Mouse (Mus musculus): ENCODE results near the gene Mfng. TPM values are rescaled to one million over a fixed set of nuclear protein-coding genes. Genes with fewer than 3 reads are reported as not detected.

The Mfng gene
- polyA plus RNA-seq, 1 experiment from 2014 or later, result 13.7 TPM

- Histone ChIP-seq H3K4me3 (ENCODE audit: low read depth, low read length) (no peak overlapping the region), H3K9me3 (ENCODE audit: control insufficient read depth, low read length) (no peaks in the 10 kb centered on the region), H3K36me3 (ENCODE audit: control insufficient read depth, insufficient read depth, low read length) (no peaks in the 10 kb centered on the region), H3K9ac (ENCODE audit: low read depth, low read length) (no peak overlapping the region), H3K27ac (replicated peaks; ENCODE audit: low read depth, low read length) (no peak overlapping the region), H3K4me2 (ENCODE audit: low read depth, low read length) (no peak overlapping the region), H3K4me1 (ENCODE audit: control insufficient read depth, insufficient read depth, low read length) (no peaks in the 10 kb centered on the region; the same call in 1 of the 2 replicates), H3K27me3 (replicated peaks; ENCODE audit: control insufficient read depth, insufficient read depth, low read length) (peaks cover 39% of the 10 kb centered on the region)
- 76% methylated on average over 2 of the region's 2 CpGs for WGBS
- ATAC-seq (ENCODE audit: low read depth) (no peak), DNase-seq (ENCODE audit: low spot score) (no peak)
Observed at GRCm38 (mm10) chr15:78805351-78805750, 32.1 kb upstream of the Mfng start.

- H3K4me3 ChIP-seq (ENCODE audit: low read depth, low read length), result no peak overlapping the region
Observed at GRCm38 (mm10) chr15:78804326-78804725, 31.1 kb upstream of the Mfng start.

GRCm38 (mm10) chr15:78803499-78803900 is 30.2 kb upstream of the Mfng start:
- Histone ChIP-seq H3K9ac (ENCODE audit: low read depth, low read length) (no peak overlapping the region), H3K4me3 (ENCODE audit: low read depth, low read length) (peak overlapping the region; percentile 63), H3K27me3 (replicated peaks; ENCODE audit: control insufficient read depth, insufficient read depth, low read length) (peaks cover 39% of the 10 kb centered on the region), H3K9me3 (ENCODE audit: control insufficient read depth, low read length) (no peaks in the 10 kb centered on the region), H3K4me1 (ENCODE audit: control insufficient read depth, insufficient read depth, low read length) (no peaks in the 10 kb centered on the region; the same call in 1 of the 2 replicates), H3K36me3 (ENCODE audit: control insufficient read depth, insufficient read depth, low read length) (no peaks in the 10 kb centered on the region), H3K27ac (replicated peaks; ENCODE audit: low read depth, low read length) (no peak overlapping the region), H3K4me2 (ENCODE audit: low read depth, low read length) (peak overlapping the region; percentile 97; the same call in 1 of the 2 replicates)
- ATAC-seq (ENCODE audit: low read depth) (no peak), DNase-seq (ENCODE audit: low spot score) (no peak)
- 11% methylated on average over 8 of the region's 8 CpGs for WGBS

More at GRCm38 (mm10) chr15:78804326-78804725, 31.1 kb upstream of the Mfng start:
- Histone ChIP-seq H3K27ac (replicated peaks; ENCODE audit: low read depth, low read length) (no peak overlapping the region), H3K36me3 (ENCODE audit: control insufficient read depth, insufficient read depth, low read length) (no peaks in the 10 kb centered on the region), H3K27me3 (replicated peaks; ENCODE audit: control insufficient read depth, insufficient read depth, low read length) (peaks cover 39% of the 10 kb centered on the region), H3K4me2 (ENCODE audit: low read depth, low read length) (no peak overlapping the region), H3K4me1 (ENCODE audit: control insufficient read depth, insufficient read depth, low read length) (no peaks in the 10 kb centered on the region; the same call in 1 of the 2 replicates), H3K9ac (ENCODE audit: low read depth, low read length) (no peak overlapping the region), H3K9me3 (ENCODE audit: control insufficient read depth, low read length) (no peaks in the 10 kb centered on the region)
- ATAC-seq (ENCODE audit: low read depth) (no peak), DNase-seq (ENCODE audit: low spot score) (no peak)
- WGBS, result 10% methylated on average over 6 of the region's 6 CpGs

- no peaks in the 10 kb centered on the region for H3K36me3 ChIP-seq (ENCODE audit: control insufficient read depth, insufficient read depth, low read length)
- H3K9ac ChIP-seq (ENCODE audit: low read depth, low read length), result peak within 1 kb of the TSS; percentile 69
- no peak within 1 kb of the TSS for H3K27ac ChIP-seq (replicated peaks; ENCODE audit: low read depth, low read length)
- ATAC-seq (ENCODE audit: low read depth) (peak; percentile 76), DNase-seq (ENCODE audit: low spot score) (no peak)
- WGBS, result 4% methylated on average over 22 of the region's 70 CpGs
- peaks cover 39% of the 10 kb centered on the region for H3K27me3 ChIP-seq (replicated peaks; ENCODE audit: control insufficient read depth, insufficient read depth, low read length)
- H3K4me1 ChIP-seq (ENCODE audit: control insufficient read depth, insufficient read depth, low read length), result no peaks in the 10 kb centered on the region; the same call in 1 of the 2 replicates
- no peaks in the 10 kb centered on the region for H3K9me3 ChIP-seq (ENCODE audit: control insufficient read depth, low read length)
- peak within 1 kb of the TSS; percentile 63 for H3K4me3 ChIP-seq (ENCODE audit: low read depth, low read length)
- peak within 1 kb of the TSS; percentile 97 for H3K4me2 ChIP-seq (ENCODE audit: low read depth, low read length)
Observed at GRCm38 (mm10) chr15:78802776-78803391, 29.6 kb upstream of the Mfng start, which contains the start of gene Card10. TSS of gene Card10 (minus strand) at chr15:78803042.

GRCm38 (mm10) chr15:78801971-78802741 is 28.9 kb upstream of the Mfng start:
- peak; percentile 38 for ATAC-seq (ENCODE audit: low read depth)
- Histone ChIP-seq H3K9ac (ENCODE audit: low read depth, low read length) (peak overlapping the region; percentile 69), H3K27ac (replicated peaks; ENCODE audit: low read depth, low read length) (no peak overlapping the region), H3K4me2 (ENCODE audit: low read depth, low read length) (peak overlapping the region; percentile 97), H3K36me3 (ENCODE audit: control insufficient read depth, insufficient read depth, low read length) (no peaks in the 10 kb centered on the region), H3K9me3 (ENCODE audit: control insufficient read depth, low read length) (no peaks in the 10 kb centered on the region), H3K4me1 (ENCODE audit: control insufficient read depth, insufficient read depth, low read length) (no peaks in the 10 kb centered on the region; the same call in 1 of the 2 replicates), H3K27me3 (replicated peaks; ENCODE audit: control insufficient read depth, insufficient read depth, low read length) (peaks cover 39% of the 10 kb centered on the region), H3K4me3 (ENCODE audit: low read depth, low read length) (peak overlapping the region; percentile 63)
- 5% methylated on average over 36 of the region's 67 CpGs for WGBS
- no peak for DNase-seq (ENCODE audit: low spot score)

- 35% methylated on average over 9 of the region's 9 CpGs for WGBS
- Histone ChIP-seq H3K4me3 (ENCODE audit: low read depth, low read length) (peak overlapping the region; percentile 63), H3K36me3 (ENCODE audit: control insufficient read depth, insufficient read depth, low read length) (no peaks in the 10 kb centered on the region), H3K9me3 (ENCODE audit: control insufficient read depth, low read length) (no peaks in the 10 kb centered on the region), H3K9ac (ENCODE audit: low read depth, low read length) (peak overlapping the region; percentile 69; the same call in 1 of the 2 replicates), H3K27me3 (replicated peaks; ENCODE audit: control insufficient read depth, insufficient read depth, low read length) (peaks cover 39% of the 10 kb centered on the region), H3K4me2 (ENCODE audit: low read depth, low read length) (peak overlapping the region; percentile 97), H3K27ac (replicated peaks; ENCODE audit: low read depth, low read length) (no peak overlapping the region), H3K4me1 (ENCODE audit: control insufficient read depth, insufficient read depth, low read length) (peaks cover 2% of the 10 kb centered on the region; the same call in 1 of the 2 replicates)
- no peak for DNase-seq (ENCODE audit: low spot score)
- ATAC-seq (ENCODE audit: low read depth), result no peak
Observed at GRCm38 (mm10) chr15:78801571-78801970, 28.3 kb upstream of the Mfng start.

GRCm38 (mm10) chr15:78799029-78799428 is 25.8 kb upstream of the Mfng start:
- Histone ChIP-seq H3K4me3 (ENCODE audit: low read depth, low read length) (no peak overlapping the region), H3K4me1 (ENCODE audit: control insufficient read depth, insufficient read depth, low read length) (peaks cover 6% of the 10 kb centered on the region; the same call in 1 of the 2 replicates), H3K36me3 (ENCODE audit: control insufficient read depth, insufficient read depth, low read length) (no peaks in the 10 kb centered on the region), H3K9ac (ENCODE audit: low read depth, low read length) (no peak overlapping the region), H3K9me3 (ENCODE audit: control insufficient read depth, low read length) (no peaks in the 10 kb centered on the region), H3K27me3 (replicated peaks; ENCODE audit: control insufficient read depth, insufficient read depth, low read length) (peaks cover 34% of the 10 kb centered on the region), H3K4me2 (ENCODE audit: low read depth, low read length) (0 out of 2 replicates have a peak overlapping the region, but pooled peaks have one; percentile 26), H3K27ac (replicated peaks; ENCODE audit: low read depth, low read length) (no peak overlapping the region)
- no peak for ATAC-seq (ENCODE audit: low read depth)
- peak; percentile 69 for DNase-seq (ENCODE audit: low spot score)
- 36% methylated on average over 20 of the region's 21 CpGs for WGBS

- Histone ChIP-seq H3K36me3 (ENCODE audit: control insufficient read depth, insufficient read depth, low read length) (no peaks in the 10 kb centered on the region), H3K27ac (replicated peaks; ENCODE audit: low read depth, low read length) (no peak overlapping the region), H3K4me1 (ENCODE audit: control insufficient read depth, insufficient read depth, low read length) (peaks cover 6% of the 10 kb centered on the region; the same call in 1 of the 2 replicates), H3K4me2 (ENCODE audit: low read depth, low read length) (no peak overlapping the region), H3K9ac (ENCODE audit: low read depth, low read length) (no peak overlapping the region), H3K27me3 (replicated peaks; ENCODE audit: control insufficient read depth, insufficient read depth, low read length) (peaks cover 15% of the 10 kb centered on the region; the same call in 1 of the 2 replicates), H3K9me3 (ENCODE audit: control insufficient read depth, low read length) (no peaks in the 10 kb centered on the region), H3K4me3 (ENCODE audit: low read depth, low read length) (no peak overlapping the region)
- no peak for DNase-seq (ENCODE audit: low spot score)
- ATAC-seq (ENCODE audit: low read depth), result no peak
- 78% methylated on average over 8 of the region's 8 CpGs for WGBS
Observed at GRCm38 (mm10) chr15:78797060-78797329, 23.7 kb upstream of the Mfng start.
